Mouse (Mus musculus) heart, adult 2 months (tissue): ENCODE measurements at regions not wholly inside any gene's neighbourhood (a gene's known extent, or its start where the extent isn't known, plus 50 kb on each side); places are given as distances from the start of the nearest gene placed in this dataset.
A peak's percentile ranks its signal among the peaks of the same experiment; 100 is the strongest.

Source experiments
- DNase-seq, 2 experiments: peaks; one replicate each; pipeline ENCODE4 v3.0.0; 2021
- H3K27ac ChIP-seq: fragments of 200-600 bp; 2 replicates; pipeline ENCODE4 v1.8.1; 2022
- H3K27me3 ChIP-seq: fragments of 200-500 bp; 2 replicates; pipeline ENCODE4 v1.6.1; 2012; ENCODE audit warnings: mild to moderate bottlenecking, low read length, inconsistent platforms, mixed read lengths; ENCODE audit not compliant: control insufficient read depth, insufficient read depth
- H3K36me3 ChIP-seq: fragments of 200-500 bp; 2 replicates; pipeline ENCODE4 v1.6.1; 2012; ENCODE audit warnings: low read length, inconsistent platforms; ENCODE audit not compliant: control insufficient read depth, insufficient read depth
- H3K4me1 ChIP-seq: fragments of 200-500 bp; 2 replicates; pipeline ENCODE4 v1.6.1; 2011; ENCODE audit warnings: low read length; ENCODE audit not compliant: control insufficient read depth, insufficient read depth
- H3K4me3 ChIP-seq: fragments of 200-600 bp; 2 replicates; pipeline ENCODE4 v1.8.1; 2022
- H3K79me2 ChIP-seq: fragments of 200-500 bp; replicated peaks from 2 replicates; pipeline ENCODE4 v1.6.1; 2012; ENCODE audit warnings: mild to moderate bottlenecking, inconsistent platforms, low read length, moderate library complexity, mixed read lengths; ENCODE audit not compliant: control insufficient read depth, insufficient read depth
- H3K9ac ChIP-seq: fragments of 200-500 bp; 2 replicates; pipeline ENCODE4 v1.6.1; 2012; ENCODE audit warnings: low read depth, mild to moderate bottlenecking, control low read depth, inconsistent platforms, low read length, mixed read lengths
- CTCF ChIP-seq: fragments of 200-600 bp; IDR thresholded peaks from 2 replicates; pipeline ENCODE4 v1.8.1; 2022; ENCODE audit warnings: antibody characterized with exemption, mild to moderate bottlenecking, moderate library complexity
- EP300 ChIP-seq: fragments of 200-500 bp; IDR thresholded peaks from 2 replicates; pipeline ENCODE4 v1.6.1; 2011; ENCODE audit warnings: low read depth, low read length, control low read depth; ENCODE audit not compliant: insufficient read depth
- POLR2A ChIP-seq: fragments of 200-500 bp; IDR thresholded peaks from 2 replicates; pipeline ENCODE4 v1.6.1; 2011; ENCODE audit warnings: mild to moderate bottlenecking, low read depth, low read length, control low read depth; ENCODE audit not compliant: insufficient read depth
- WGBS: fragments of 180-500 bp; shearing (Covaris S2); methylation state at CpG from one replicate; pipeline ENCODE4 v1.1.7; 2018; 5-methylcytosine and 5-hydroxymethylcytosine counted together
- intact Hi-C: fragments of 180-260 bp; cut with DNase I; formaldehyde crosslinking; loops from one replicate; pipeline ENCODE4 v1.15.1; 2025

GRCm38 (mm10) chr12:21476516-21476915 is 59.1 kb upstream of the Ywhaq start:
- H3K4me3 ChIP-seq = no peak overlapping the region
- H3K79me2 ChIP-seq = no peaks in the 10 kb centered on the region
- H3K4me1 ChIP-seq = peaks cover 1% of the 10 kb centered on the region; the same call in 1 of the 2 replicates
- WGBS = 91% methylated on average over 2 of the region's 2 CpGs
- intact Hi-C loops = no loop called here
- H3K9ac ChIP-seq = no peak overlapping the region
- TF ChIP-seq CTCF (no peak), EP300 (no peak), POLR2A (no peak)
- no peaks in the 10 kb centered on the region for H3K27me3 ChIP-seq
- H3K36me3 ChIP-seq = no peaks in the 10 kb centered on the region
- H3K27ac ChIP-seq = no peak overlapping the region
- DNase-seq = no peak

- no peak for DNase-seq
- H3K36me3 ChIP-seq = no peaks in the 10 kb centered on the region
- no peak overlapping the region for H3K27ac ChIP-seq
- no peaks in the 10 kb centered on the region for H3K27me3 ChIP-seq
- H3K4me3 ChIP-seq = no peak overlapping the region
- H3K4me1 ChIP-seq = peaks cover 1% of the 10 kb centered on the region; the same call in 1 of the 2 replicates
- intact Hi-C loops = no loop called here
- 88% methylated on average over 6 of the region's 6 CpGs for WGBS
- no peaks in the 10 kb centered on the region for H3K79me2 ChIP-seq
- TF ChIP-seq EP300 = no peak
- TF ChIP-seq POLR2A = no peak
- no peak for TF ChIP-seq CTCF
- no peak overlapping the region for H3K9ac ChIP-seq
Observed at GRCm38 (mm10) chr12:21472951-21473710, 55.7 kb upstream of the Ywhaq start.

GRCm38 (mm10) chr12:21472487-21472886 is 55.0 kb upstream of the Ywhaq start:
- TF ChIP-seq EP300 (0 out of 2 replicates have a peak, but pooled peaks have one; percentile 10), CTCF (peak; percentile 74), POLR2A (no peak)
- 24% methylated on average over 4 of the region's 4 CpGs for WGBS
- no peak overlapping the region for H3K27ac ChIP-seq
- intact Hi-C loops = no loop called here
- no peaks in the 10 kb centered on the region for H3K36me3 ChIP-seq
- no peaks in the 10 kb centered on the region for H3K79me2 ChIP-seq
- H3K4me3 ChIP-seq = no peak overlapping the region
- H3K4me1 ChIP-seq = peaks cover 1% of the 10 kb centered on the region; the same call in 1 of the 2 replicates
- H3K27me3 ChIP-seq = no peaks in the 10 kb centered on the region
- H3K9ac ChIP-seq = no peak overlapping the region
- DNase-seq = peak; percentile 42 to 74

GRCm38 (mm10) chr12:21471986-21472385 is 54.5 kb upstream of the Ywhaq start:
- H3K9ac ChIP-seq = no peak overlapping the region
- H3K79me2 ChIP-seq = no peaks in the 10 kb centered on the region
- WGBS = 85% methylated on average over 7 of the region's 7 CpGs
- no peaks in the 10 kb centered on the region for H3K36me3 ChIP-seq
- intact Hi-C loops = no loop called here
- H3K27ac ChIP-seq = no peak overlapping the region
- peaks cover 1% of the 10 kb centered on the region; the same call in 1 of the 2 replicates for H3K4me1 ChIP-seq
- H3K4me3 ChIP-seq = no peak overlapping the region
- TF ChIP-seq CTCF = no peak
- TF ChIP-seq EP300 = no peak
- TF ChIP-seq POLR2A = no peak
- H3K27me3 ChIP-seq = no peaks in the 10 kb centered on the region
- DNase-seq = no peak

GRCm38 (mm10) chr12:21470286-21470685 is 52.8 kb upstream of the Ywhaq start:
- TF ChIP-seq EP300 = no peak
- TF ChIP-seq POLR2A = no peak
- no peak for TF ChIP-seq CTCF
- WGBS = 98% methylated on average over 3 of the region's 3 CpGs
- Histone ChIP-seq H3K9ac (no peak overlapping the region), H3K27me3 (no peaks in the 10 kb centered on the region), H3K4me1 (peaks cover 1% of the 10 kb centered on the region; the same call in 1 of the 2 replicates), H3K36me3 (no peaks in the 10 kb centered on the region), H3K27ac (no peak overlapping the region), H3K79me2 (no peaks in the 10 kb centered on the region), H3K4me3 (no peak overlapping the region)
- no peak for DNase-seq
- intact Hi-C loops = no loop called here
